Mouse (Mus musculus) retina, postnatal 1 day (tissue): ENCODE results near the gene Tmem161a.

Experiments used
- DNase-seq: peaks from one replicate; pipeline ENCODE4 v3.0.0-alpha.2; 2012

Tmem161a gene

DNA sequence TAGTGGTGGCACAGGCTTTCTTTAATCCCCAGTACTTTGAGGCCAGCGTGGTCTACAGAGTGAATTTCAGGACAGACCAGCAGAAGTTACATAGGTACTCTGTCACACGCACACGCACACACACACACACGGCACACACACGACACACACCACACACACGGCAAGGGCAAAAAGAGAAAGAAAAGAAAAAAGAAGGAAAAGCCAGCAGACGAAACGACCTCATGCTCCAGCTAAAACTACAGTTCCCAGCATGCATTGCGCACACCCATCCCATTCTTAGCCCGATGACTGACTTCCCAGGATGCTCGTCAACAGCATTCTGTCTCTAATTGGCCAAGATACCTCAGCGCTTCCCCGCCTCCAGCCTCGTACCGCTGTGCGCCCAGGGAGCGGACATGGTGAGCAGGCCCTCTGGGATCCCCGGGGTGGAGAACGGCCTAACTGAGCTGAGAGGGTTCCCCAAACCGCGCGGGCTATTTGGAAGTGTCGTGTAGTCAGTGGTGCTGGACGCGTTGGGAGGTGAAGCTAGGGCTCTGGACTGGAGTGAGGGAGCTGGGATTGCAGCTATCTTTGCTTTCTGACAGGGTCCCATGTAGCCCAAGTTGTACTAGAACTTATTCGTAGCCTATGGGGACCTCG lies at the start of gene Tmem161a:
Gene Tmem161a, plus strand, starts transcription at position 314 of the 639 bp plus-strand sequence.
- DNase-seq: peak; percentile 97

DNA sequence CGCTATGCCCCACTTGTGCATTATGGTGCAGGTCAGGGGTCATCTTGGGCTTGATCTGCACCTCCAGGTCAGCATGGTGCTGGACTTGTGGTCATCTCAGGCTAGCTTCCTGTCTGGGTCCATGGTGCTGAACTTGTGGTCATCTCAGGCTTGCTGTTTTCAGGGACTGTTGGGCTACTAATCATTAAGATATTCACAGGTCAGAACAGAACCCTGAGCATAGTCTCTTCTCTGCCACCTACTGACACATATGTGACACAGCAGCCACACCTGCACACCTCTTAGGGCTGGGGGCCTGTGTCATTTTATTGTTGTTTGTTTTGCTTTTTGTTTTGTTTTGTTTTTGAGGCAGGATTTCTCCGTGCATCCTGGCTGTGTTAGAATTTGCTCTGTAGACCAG lies 49.3 kb upstream of the Tmem161a start:
- DNase-seq: no peak

DNA sequence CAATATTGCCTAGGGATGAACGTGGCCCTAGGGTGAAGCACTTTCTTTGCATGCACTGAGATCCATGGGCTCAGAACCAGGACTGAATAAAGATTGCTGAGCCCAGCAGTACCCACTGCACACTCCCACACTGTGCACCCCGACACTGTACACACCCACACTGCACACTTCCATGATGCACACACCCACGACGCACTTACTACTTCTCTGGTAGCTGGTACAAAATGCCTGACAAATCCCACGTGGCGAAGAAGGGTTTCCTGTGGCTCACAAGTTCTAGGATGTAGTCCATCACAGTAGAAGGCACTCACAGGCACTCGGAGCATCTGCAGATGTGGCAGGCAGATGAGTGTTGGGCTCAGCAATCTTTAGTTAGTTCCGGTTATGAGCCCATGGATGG lies 47.2 kb upstream of the Tmem161a start:
- no peak for DNase-seq

DNA sequence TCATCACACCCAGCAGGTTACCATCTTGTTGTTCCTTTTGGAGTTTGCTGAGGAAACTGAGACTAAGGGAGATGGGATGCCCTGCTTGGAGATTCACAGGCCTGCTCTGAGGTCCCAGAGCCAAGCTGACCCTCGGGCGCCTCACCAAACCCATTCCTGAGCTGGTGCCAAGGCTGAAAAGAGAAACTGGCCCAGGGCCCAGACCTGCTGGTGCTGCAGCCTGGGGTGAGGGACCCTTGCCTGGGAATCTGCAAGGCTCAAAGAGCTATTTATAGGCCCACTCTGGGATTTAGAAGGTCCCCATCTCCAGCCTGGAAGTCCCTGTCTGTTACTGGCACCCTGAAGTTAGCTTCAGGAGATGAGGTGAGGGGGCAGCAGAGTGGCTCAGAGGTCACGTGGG lies 43.7 kb upstream of the Tmem161a start:
- DNase-seq: no peak

DNA sequence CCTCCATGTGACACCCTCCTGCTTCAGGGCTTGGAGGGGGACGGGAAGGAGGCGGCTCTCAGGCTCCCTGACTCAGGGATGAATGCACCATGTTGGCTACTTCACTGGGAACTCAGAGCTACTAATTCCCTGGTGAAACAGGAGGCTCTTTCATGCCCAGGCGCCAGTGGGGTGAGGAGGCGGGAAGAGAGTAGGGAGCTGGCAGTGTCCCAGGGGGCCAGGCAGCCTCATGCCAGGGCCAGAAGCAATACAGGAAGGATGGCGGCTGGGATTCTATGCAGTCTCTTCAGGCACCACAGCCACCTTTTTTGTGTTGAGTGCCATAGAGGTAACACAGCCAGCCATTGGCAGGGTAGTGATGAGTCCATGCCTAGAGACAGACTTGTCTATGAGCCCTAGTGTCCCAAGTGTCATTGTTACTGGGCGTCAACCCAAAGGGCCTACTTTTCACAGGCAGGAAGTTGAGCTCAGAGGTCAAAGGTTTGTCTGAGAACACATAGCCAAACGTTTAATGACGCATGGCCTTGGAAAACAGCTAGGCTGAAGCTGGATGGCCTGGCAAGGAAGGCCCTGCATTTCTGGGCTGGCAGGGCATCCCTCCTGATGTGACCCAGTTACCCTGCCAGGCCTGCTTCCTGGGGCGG lies 42.7 kb upstream of the Tmem161a start:
- peak; percentile 25 for DNase-seq

DNA sequence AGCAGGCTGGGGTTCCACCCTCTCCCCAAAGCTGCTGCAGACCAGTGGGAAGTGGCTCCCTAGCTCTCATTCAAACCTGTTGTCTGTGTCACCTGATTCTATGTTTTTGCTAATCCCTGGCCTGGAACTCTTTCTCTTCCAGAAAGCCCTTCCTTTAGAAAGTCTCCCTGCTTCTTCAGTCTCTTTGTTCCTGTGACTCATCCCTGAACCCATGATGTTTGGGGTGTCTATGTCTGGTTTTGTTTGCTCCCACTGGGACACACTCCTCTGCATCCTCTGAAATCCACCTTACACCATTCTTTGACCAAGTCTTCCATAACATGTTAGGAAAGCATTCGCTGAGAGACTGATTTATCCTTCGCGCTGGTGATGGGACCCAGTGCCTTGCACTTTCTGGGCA lies 42.1 kb upstream of the Tmem161a start:
- DNase-seq: no peak

DNA sequence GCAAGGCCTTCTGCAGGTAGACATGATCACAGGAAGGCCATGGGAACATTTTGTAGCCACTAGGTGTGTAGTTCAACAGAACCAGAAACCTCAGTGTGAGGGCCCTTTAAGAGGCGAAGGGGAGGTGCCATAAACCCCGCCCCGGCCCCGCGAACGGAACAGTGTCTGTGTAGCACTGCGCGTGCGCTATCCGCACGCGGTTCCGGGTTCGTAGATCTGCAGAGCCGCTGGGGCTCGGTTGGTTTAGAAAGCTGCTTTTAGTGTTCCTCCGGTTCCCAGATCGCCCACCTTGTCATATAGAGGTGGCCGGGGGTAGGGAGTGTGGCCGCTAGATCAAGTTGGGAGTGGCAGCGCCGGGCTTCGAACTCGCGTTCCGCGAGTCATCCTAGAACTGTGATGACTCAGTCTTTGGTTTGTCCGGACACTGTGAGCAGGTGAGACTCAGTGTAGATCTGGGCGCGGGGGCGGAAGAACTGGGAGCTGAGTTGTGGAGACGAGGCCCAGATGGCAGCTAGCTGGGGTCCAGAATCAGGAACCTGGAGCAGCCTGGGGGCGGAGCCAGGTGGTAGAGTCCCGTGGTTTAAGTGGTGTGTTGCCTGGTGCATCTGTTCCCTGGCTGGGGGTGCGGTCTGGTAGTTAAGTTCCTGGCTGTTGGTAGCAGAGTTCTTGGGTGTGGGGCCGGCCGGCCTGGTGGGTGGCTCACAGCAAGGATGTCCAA lies 40.8 kb upstream of the Tmem161a start, which contains the start of gene Nr2c2ap:
Gene Nr2c2ap, plus strand, starts transcription at position 168 of the 718 bp plus-strand sequence.
- DNase-seq: peak; percentile 90

DNA sequence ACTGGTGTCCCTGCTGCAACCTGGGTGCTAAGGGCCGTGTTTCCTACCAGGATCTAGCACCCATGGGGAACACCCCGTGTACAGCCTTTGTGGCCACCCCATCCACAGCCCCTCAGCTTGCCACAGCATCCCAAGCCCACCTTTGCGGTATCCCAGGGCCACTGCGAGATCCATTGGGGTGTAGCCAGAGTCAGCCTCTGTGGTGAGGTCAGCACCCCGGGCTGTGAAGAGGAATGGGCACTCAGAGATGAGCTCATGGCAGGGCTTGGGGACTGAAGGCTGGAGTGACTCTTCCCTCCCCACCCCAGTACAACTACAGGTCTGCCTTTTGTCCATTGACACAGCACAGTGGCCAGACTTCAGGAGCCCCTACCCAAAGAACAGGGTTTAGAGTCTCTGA lies 38.1 kb upstream of the Tmem161a start:
- DNase-seq: no peak

DNA sequence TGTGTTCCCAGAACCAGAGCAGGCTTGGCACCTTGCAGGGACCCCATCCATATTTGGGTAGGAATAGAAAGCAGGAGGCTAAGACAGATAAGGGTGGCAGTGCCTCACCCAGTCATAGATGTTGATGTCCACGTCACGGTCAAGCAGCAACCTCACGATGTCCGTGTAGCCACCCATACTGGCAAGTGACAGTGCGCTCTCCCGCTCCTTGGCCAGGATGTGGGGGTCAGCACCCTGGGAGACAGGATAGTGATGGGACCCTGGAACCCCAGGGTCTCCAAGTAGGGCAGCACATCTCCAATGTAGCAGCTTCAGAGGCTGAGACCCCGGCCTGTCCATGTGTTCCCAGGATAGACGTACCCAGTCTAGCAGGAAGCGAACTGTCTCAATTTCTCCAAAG lies 37.2 kb upstream of the Tmem161a start:
- no peak for DNase-seq

DNA sequence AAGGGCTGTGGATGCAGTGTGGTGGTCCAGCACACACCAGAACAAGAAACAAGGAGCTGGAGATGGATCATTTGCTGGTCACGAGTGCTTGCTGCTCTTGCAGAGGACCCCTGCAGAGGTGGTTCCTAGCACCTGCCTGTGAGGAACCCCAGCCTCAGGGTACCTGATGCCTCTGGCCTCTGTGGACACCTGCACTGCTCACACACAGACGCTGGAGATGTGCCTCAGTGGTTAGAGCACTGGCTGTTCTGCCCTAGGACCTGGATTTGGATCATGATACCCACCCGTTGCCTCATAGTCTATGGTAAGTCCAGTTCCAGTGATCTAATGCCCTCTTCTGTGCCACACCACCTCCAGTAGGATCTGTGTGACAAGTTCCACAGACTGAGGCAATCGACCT lies 35.6 kb upstream of the Tmem161a start:
- no peak for DNase-seq

DNA sequence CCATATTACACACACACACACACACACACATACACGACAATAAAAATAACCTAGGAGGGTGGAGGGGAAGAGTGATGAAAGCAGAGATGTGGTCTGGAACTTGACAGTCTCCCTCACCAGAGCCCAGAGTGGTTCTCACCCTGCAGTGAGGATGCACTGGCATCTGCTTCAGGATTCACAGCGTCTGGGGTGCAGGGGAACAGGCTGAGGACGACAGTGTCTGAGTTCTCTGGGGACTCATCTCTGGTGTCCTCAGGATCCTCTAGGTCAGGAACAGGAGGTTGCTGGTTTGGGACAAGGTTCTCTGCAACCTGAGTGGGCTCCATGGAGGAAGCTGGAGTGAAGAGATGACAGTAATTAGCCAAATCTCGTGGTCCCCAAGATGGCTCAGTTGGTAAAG lies 34.3 kb upstream of the Tmem161a start:
- DNase-seq: no peak

DNA sequence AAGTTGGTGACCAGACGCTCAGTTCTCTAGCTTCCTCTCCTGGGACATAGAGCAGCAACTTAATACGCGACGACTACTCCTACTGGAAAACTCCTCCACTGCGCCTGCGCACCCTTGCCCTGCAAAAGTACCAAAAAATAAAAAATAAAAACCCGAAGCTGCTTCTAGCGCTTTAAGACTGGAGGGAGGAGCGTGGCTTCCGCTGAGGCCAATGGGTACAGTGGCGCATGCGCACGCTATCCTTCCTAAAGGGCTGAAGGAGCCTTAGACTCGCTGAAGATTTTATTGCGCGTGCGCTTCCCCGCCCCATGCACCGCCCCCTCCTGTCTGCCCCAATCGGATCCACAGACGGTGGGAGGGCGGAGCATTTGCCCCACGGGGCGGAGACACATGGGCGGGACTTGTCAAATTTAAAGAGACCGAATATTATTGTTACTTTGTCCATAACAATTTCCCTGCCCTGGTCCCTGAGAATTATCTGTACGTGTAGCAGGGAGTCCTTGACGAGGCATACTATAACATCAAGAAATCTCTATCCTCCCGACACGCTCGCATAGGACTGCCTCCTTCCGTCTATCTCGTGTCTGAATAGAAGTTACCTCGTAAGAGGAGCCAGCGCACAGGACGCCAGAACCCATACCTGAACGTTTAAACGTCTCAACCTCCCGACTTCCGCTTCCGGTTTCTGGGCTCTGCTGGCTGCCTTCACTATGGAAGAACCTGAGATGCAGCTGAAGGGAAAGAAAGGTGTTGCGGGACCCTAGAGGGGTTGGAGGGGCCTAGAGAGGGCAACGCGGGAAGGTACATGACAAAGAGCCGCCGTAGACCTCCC lies 32.9 kb upstream of the Tmem161a start, which contains the start of the genes Rfxank, Borcs8 and Mef2b:
Gene Rfxank, minus strand, starts transcription at position 129 of the 832 bp plus-strand sequence.
Gene Borcs8, plus strand, starts transcription at position 474 of the 832 bp plus-strand sequence.
Gene Mef2b, plus strand, starts transcription at position 686 of the 832 bp plus-strand sequence.
- DNase-seq: peak; percentile 99

DNA sequence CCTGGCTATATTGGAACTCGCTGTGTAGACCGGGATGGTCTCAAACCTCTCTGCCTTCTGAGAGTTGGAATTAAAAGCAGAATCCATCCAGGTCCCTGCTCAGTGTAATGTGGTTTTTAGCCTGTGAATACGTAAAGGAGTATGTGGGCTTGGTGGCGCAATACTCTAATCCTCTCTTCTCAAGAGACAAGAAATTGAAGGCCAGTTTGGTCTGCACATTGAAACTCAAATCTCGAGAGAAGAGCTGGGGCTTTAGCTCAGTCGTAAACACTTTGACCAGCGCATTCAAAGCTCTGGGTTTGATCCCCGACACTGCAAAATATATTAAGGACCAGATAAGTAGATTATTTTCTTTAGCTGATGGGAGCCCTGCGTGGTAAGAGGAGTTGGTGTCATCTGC lies 32.2 kb upstream of the Tmem161a start:
- peak; percentile 29 for DNase-seq

DNA sequence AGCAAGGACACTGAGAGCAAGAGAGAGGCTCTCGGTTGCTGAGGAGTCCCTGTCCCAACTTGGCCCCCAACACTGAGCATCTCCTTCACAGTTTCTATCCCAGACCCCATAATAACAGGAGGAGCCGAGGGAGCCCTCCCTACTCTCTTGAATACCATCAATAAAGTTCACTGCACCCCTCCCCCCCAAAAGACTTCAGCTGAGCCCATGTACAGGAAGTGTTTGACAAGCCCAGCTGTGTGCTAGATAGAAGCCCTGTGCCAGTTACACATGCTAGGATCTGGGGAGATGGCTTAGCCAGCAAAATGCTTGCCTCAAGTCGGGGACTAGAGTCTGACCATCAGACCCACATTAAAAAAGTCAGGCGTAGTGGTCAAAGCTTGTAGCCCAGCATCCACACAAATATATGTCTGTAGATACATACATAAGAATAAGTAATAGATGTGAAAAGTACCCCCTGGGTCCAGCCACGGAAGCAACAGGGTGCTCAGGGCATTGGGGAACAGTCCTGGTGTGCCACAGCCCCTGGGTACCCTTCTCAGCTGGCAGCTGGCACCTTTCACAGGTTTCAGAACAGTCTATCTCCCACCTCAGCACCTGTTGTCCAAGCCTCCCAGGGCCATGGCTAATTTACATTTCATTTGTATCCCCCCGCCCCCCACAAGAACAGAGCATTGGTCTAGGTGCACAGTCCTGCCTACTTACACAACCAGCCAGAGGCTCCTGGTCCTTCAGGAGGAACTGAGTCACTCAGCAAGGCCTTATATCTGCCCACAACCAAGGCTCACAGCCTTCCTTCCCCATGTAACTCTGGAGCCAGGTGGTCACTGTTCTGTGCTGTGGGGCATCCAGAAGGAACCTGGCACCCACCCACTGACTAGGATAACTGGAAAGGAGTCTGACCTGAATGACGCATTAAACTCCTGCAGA lies 24.2 kb upstream of the Tmem161a start:
- no peak for DNase-seq

DNA sequence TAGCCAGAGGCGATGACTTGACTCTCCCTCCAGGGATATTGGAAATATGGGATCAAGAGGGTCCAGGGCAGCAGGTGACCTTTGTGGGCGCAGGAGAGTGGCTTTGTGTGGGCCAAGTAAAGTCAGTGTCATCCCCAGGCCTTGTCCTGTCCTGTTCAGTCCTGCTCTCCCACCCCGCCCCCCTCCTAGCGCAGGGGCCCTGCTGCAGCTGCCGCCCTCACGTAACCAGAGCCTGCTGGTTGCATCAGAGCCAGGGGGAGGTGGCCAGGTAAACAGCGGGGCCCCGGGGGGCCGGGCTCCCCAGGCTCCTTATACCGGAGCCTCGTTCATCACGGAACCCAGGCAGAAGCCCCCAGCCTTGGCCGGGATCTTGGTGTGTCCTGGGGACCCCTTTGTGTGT lies 22.0 kb upstream of the Tmem161a start:
- no peak for DNase-seq

DNA sequence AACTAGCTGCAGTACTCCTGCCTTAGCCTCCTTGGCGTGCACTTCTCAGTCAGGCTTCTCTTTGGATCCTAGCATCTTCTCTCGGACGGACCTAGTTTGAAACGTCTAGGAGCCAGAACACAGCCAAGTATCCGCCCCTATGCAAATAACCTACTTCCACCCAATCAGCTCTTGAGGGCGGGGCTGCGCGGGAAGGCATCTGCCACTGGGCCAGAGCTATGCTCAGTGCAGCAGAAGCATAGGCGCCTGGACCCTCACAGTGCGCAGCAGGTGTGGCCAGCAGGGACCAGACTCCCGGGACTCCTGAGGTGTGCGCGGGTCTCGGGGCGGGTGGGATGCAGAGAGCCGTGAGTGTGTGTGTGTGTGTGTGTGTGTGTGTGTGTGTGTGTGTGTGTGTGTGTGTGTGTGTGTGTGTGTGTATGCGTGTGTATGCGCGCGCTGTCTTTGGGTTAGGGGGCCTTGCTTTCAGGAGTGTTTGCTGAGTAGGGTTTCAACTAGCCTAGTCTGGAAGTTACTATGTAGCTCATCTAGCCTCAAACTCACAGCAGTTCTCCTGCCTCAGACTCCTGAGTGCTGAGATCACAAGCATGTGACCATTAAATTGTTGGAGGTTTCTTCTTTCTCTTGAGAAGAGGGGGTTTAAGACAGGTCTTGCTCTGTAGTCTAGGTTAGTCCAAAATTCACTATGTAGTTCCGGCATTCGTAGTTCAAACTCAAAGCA lies 19.5 kb upstream of the Tmem161a start:
- peak; percentile 94 for DNase-seq

DNA sequence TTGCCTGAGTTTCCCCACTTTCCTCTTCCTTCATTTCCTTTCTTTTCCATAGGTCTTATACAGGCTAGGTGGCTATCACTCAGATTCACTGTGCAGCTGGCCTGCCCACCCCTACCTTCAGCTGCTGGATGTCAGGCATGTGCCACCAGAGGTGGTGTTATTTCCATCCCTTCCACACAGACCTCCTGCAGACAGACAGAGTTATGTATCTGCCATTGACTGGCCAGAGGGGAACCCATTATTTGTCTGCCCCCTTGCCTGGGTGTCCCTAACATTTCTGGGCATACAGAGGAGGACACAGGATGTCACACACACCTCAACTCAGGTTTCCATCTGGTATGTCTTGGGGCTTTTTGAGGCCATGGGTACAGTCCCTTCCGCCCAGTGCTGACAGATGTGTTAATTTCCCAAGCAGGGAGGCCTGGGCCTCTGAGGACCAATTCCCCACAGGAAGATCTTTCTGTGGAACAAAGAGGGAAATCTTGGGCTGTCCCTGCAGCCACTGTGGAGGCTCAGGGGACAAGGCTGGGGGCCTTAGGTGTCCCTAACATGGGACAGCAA lies 14.8 kb upstream of the Tmem161a start:
- no peak for DNase-seq

DNA sequence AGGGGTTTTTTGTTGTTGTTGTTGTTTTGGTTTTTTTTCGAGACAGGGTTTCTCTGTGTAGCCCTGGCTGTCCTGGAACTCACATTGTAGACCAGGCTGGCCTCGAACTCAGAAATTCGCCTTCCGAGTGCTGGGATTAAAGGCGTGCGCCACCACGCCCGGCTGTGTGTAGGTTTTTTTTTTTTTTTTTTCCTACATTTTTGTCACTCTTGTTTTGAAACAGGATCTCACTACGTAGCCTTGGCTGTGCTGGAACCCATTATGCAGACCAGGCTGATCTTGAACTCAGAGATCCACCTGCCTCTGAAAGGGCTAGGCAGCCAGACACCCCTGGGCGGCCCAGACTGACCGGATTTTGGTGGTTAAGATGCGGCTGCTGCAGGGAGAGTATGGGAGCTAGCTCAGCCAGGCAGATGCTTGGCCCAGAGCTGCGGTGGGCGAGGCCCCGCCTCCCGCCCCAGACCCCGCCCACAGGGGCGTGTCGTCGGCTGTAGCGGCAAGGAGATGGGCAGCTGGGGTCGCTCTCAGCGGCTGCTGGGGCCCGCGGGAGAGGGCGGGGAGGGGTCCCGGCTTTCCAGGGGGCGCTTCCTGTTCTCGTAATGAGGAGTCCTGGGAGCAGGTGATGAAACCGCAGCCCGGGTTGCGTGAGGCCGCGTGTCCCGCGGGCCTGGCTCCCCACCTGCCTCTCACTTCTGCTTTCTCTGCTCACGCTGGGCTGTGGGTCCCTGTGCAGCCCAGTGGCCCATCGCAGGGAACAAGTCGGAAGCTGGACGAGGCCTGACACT lies 13.9 kb upstream of the Tmem161a start:
- peak; percentile 93 for DNase-seq

DNA sequence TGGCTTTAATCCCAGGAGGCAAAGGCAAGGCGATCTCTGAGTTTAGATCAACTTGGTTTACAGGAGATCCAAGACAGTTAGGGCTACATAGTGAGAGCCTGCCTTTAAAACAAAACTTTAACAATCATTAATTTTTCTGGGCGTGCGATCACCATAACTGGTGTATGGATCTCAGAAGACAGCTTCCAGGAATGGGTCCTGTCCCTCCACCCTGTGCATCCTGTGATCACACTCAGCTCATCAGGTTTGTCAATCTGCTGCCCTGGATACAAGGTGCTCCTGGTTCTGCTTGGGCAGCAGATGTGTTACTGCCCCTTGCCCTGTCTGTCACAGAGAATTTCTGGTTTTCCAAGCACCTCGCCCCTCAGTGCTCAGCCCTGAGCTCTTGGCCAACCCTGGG lies 12.9 kb upstream of the Tmem161a start:
- no peak for DNase-seq

DNA sequence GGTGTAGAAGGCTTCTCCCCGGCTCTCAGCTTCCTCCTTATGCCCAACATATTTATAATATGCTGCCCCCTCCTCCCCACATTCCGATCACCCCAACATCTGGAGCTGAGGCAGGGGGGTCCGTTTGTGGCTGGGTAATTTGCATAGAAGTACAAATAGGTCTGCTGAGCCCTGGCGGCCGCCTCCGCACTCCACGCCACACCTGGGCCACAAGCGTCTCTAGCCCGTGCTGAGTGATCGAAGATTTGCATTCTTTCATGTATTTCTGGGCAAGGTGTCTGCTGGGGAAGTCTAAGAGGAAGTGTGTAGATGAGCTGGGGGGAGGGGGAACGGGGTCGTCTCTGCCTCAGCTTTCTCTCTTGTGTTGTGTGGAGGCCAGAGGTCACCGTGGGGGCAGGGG lies 12.1 kb upstream of the Tmem161a start:
- no peak for DNase-seq
